ENCODE assay signal across 8 mouse cellular contexts in the genomic region with DNA sequence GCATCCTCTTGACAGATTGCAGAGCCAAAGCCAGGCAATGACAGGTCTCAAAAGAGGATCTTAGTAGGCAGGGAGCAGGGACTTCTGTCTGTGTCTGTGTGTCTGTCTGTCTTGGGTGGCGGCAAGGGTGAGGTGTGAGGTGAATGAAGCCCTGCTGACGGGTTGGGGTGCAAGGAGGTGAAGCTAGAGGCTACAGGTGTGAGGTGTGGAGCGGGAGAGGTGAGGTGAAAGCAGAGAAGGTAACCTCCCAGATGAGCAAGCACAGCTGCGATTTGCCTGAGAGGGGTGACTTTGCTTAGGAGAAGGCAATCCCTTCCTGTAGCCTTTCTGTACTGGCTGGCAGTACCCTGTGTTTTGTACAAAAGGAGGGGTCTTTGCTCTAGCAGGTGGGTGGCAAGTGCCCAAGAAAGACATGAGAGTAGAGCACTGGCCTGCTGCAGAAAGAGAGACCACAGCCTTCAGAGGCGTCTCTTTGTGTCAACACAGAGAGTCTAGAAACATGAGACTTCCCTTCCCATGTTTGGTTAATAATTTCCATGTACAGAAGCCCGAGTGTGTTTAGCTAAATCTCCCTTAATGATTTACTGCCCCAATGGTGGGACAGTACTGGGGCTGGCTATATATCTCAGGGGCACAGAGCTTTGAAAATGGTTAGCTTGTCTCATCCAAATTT. TPM values are rescaled to one million over a fixed set of nuclear protein-coding genes. Genes with fewer than 3 reads are reported as not detected.
A peak's percentile ranks its signal among the peaks of the same experiment; 100 is the strongest.
DNase-seq lines count a peak whose midpoint lies in the region; ATAC-seq and TF ChIP-seq lines count a peak whose summit lies in the region.
"Had no signal": no experiment of that assay in that cellular context is flagged by ENCODE, and none has a peak within 500 bp of the region (broad histone marks: within the 10 kb centered on the region; RNA-seq: fewer than 3 reads in every experiment).

No protein-coding gene starts in this region.

- no peak for ATAC-seq in hindbrain, embryonic 14.5 days (ENCODE audit: low FRiP score)
- 0 out of 2 replicates have a peak, but pooled peaks have one; percentile 15 for ATAC-seq in liver, embryonic 14.5 days (ENCODE audit: insufficient read depth)

- H3K27ac ChIP-seq in layer of hippocampus, adult 2 months, result no peak overlapping the region
- H3K27ac ChIP-seq in hindbrain, embryonic 14.5 days, result no peak overlapping the region
- H3K27ac ChIP-seq in liver, embryonic 14.5 days, result no peak overlapping the region

- 0 out of 2 replicates have a peak, but pooled peaks cover 10% of the 10 kb centered on the region for H3K4me1 ChIP-seq in hindbrain, embryonic 14.5 days (replicated peaks; ENCODE audit: control insufficient read depth, insufficient read depth, low read length)
- H3K4me1 ChIP-seq in liver, embryonic 14.5 days (replicated peaks; ENCODE audit: control insufficient read depth in 2 of 2, insufficient read depth in 2 of 2, low read length in 1 of 2), result peaks cover 0 to 10% of the 10 kb centered on the region in 2 experiments; a peak in 2 of 4 replicates

- DNase-seq in layer of hippocampus, adult 2 months (ENCODE audit: low spot score in 2 of 2), result no peak
- DNase-seq in layer of hippocampus, postnatal 14 days (ENCODE audit: low spot score in 2 of 2), result no peak
- DNase-seq in hindbrain, embryonic 14.5 days (ENCODE audit: low spot score), result no peak
- peak; percentile 29 for DNase-seq in kidney, adult 11 months
- DNase-seq in liver, embryonic 14.5 days (ENCODE audit: low read depth in 3 of 3, low spot score in 3 of 3), result no peak
- DNase-seq in layer of hippocampus, adult 9-11 months, result no peak
- no peak for DNase-seq in ovary, postnatal 14 days (ENCODE audit: low spot score)
- DNase-seq: thymus, adult 2 months had no signal

- H3K27me3 ChIP-seq in hindbrain, embryonic 14.5 days (ENCODE audit: control insufficient read depth, insufficient read depth, low read length), result 0 out of 2 replicates have a peak, but pooled peaks cover 3% of the 10 kb centered on the region
- H3K27me3 ChIP-seq in liver, embryonic 14.5 days (ENCODE audit: control insufficient read depth, insufficient read depth, low read length), result no peaks in the 10 kb centered on the region; the same call in 1 of the 2 replicates

- H3K36me3 ChIP-seq in hindbrain, embryonic 14.5 days (replicated peaks; ENCODE audit: control insufficient read depth, insufficient read depth), result no peaks in the 10 kb centered on the region
- no peaks in the 10 kb centered on the region for H3K36me3 ChIP-seq in liver, embryonic 14.5 days (replicated peaks; ENCODE audit: control insufficient read depth, insufficient read depth, low read depth)

- no peak for TF ChIP-seq CTCF in layer of hippocampus, adult 2 months (conservative IDR thresholded peaks at IDR 0.05)
- TF ChIP-seq CTCF in liver, embryonic 14.5 days (IDR thresholded peaks at IDR 0.05; ENCODE audit: low read depth), result no peak

- peak overlapping the region; percentile 55; the same call in 1 of the 2 replicates for H3K4me3 ChIP-seq in layer of hippocampus, adult 2 months
- no peak overlapping the region for H3K4me3 ChIP-seq in hindbrain, embryonic 14.5 days (replicated peaks; ENCODE audit: low read length)
- H3K4me3 ChIP-seq in liver, embryonic 14.5 days (ENCODE audit: insufficient read depth in 1 of 2, low read depth in 2 of 2, low read length in 2 of 2), result 0 out of 4 replicates have a peak overlapping the region, but pooled peaks of 1 of the 2 experiments have one; percentile 24

- 55% methylated on average over 6 of the region's 6 CpGs for WGBS in hindbrain, embryonic 14.5 days
- 9% methylated on average over 6 of the region's 6 CpGs for WGBS in liver, embryonic 14.5 days (ENCODE audit: insufficient replicate concordance)

- H3K9me3 ChIP-seq in hindbrain, embryonic 14.5 days (ENCODE audit: control insufficient read depth, low read length), result no peaks in the 10 kb centered on the region
- H3K9me3 ChIP-seq in liver, embryonic 14.5 days (ENCODE audit: control insufficient read depth, low read length), result no peaks in the 10 kb centered on the region

- no peak for TF ChIP-seq EP300 in liver, embryonic 14.5 days (IDR thresholded peaks at IDR 0.05; ENCODE audit: low read depth)

- H3K4me2 ChIP-seq in hindbrain, embryonic 14.5 days (replicated peaks), result peak overlapping the region; percentile 63
- peak overlapping the region; percentile 42 for H3K4me2 ChIP-seq in liver, embryonic 14.5 days (ENCODE audit: low read depth)

- no peak overlapping the region for H3K9ac ChIP-seq in hindbrain, embryonic 14.5 days
- no peak overlapping the region for H3K9ac ChIP-seq in liver, embryonic 14.5 days (replicated peaks)

RNA-seq across cellular contexts. Expression of gene Pamr1, which starts 1.2 kb away (rescaled TPM):
- 1 to 10 TPM; 8.0 to 8.3 TPM for total RNA-seq in layer of hippocampus, adult 2 months (2021)
- total RNA-seq in layer of hippocampus, postnatal 14 days (2021), result 10 to 100 TPM in 1 of 2 experiments, 1 to 10 TPM in 1; 8.1 to 11.1 TPM
- 8.4 and 9.8 TPM in 2 replicates for polyA plus RNA-seq in hindbrain, embryonic 14.5 days (2014; fragmentation: Nextera tagmentation; extraction: Ambion mirVana)
- polyA plus RNA-seq in liver, embryonic 14.5 days (2012; rRNA removed), result 2.2 and 3.1 TPM in 2 replicates
- 4.3 and 4.9 TPM in 2 replicates for polyA plus RNA-seq in liver, embryonic 14.5 days (2014; fragmentation: Nextera tagmentation; extraction: Ambion mirVana)
